Mouse (Mus musculus) urinary bladder, postnatal 14 days (tissue): Measurements from ENCODE around the gene Rcc1.
A peak's percentile ranks its signal among the peaks of the same experiment; 100 is the strongest.
"Not testable (repeated sequence)": the region's sequence is repeated elsewhere in the genome, so short reads cannot be mapped to it uniquely, and the experiment has no call there.

Source experiments
- DNase-seq: peaks from one replicate; pipeline ENCODE4 v3.0.0; 2021; ENCODE audit warnings: low spot score

Rcc1 gene

GRCm38 (mm10) chr4:132312627-132313026 is 40.8 kb downstream of the Rcc1 start:
- DNase-seq, result no peak

GRCm38 (mm10) chr4:132311801-132312200 is 41.6 kb downstream of the Rcc1 start:
- no peak for DNase-seq

DNA sequence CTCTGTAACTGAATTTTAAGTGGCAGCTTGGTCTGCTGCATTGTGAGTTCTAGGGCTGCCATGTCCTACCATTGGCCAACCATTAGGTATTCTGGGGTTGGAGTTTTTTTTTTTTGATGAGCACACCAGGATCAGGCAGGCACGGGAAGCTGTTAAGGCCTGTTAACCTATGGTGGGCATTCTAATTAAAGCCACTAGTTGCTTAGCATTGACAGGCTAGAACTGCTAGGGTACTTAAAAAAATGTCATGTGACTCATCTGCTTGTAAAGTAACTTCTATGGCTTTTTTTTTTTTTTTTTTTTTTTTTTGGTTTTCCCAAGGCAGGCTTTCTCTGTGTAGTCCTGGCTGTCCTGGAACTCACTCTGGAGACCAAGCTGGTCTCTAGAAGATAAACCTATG is 42.2 kb downstream of the Rcc1 start:
- DNase-seq, result no peak

DNA sequence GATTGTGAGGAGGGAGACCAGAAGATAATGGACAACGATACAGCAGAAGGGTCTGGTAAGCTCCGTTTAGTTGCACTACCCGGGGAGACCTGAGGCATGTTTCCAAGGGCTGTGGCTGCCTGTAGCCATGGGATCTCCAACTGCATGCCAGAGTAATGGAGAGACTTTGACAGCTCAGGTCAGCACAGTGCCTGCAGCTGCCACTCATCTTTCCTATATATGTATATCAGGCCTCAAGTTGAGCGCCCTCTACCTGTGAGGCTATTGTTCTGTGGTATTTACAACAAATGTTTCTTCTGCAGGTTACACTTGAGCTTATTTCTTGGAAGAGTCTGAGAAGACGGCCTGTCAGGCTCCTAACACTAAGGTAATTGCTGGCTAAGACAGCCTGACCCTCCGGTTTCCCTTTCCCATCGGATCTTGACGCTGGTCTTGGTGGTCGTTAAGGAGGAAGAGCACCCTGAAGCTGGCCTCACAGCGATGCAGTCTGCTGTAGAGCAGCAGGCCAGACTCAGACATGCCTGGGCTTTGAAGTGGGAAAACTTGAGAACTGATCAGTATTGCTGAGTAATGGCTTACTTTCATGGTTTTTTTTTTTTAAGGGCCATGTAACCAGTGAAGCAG is 43.4 kb downstream of the Rcc1 start:
- peak; percentile 63 for DNase-seq

GRCm38 (mm10) chr4:132309140-132309848 is 44.1 kb downstream of the Rcc1 start:
- no peak for DNase-seq

GRCm38 (mm10) chr4:132308437-132309139 is 44.8 kb downstream of the Rcc1 start:
- DNase-seq, result peak; percentile 91

- no peak for DNase-seq
These were observed 47.4 kb downstream of the Rcc1 start for GRCm38 (mm10) chr4:132306004-132306403.

GRCm38 (mm10) chr4:132305276-132305675 is 48.1 kb downstream of the Rcc1 start:
- no peak for DNase-seq

DNA sequence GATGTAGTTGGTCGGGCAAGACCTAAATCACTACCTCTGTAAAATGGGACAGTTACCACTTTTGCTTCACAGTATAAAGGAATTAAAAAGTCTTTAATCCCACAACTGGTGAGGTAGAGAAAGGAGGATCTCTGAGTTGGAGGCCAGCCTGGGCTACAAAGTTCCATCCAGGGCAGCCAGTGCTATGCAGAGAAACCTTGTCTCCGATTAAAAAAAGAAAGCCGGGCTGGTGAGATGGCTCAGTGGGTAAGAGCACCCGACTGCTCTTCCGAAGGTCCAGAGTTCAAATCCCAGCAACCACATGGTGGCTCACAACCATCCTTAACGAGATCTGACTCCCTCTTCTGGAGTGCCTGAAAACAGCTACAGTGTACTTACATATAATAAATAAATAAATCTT is 49.9 kb downstream of the Rcc1 start:
- not testable (repeated sequence) for DNase-seq

- peak; percentile 59 for DNase-seq
These were observed 50.4 kb downstream of the Rcc1 start, which contains the start of gene Rab42 for GRCm38 (mm10) chr4:132302939-132303479. TSS of gene Rab42 (minus strand) at chr4:132303385.

GRCm38 (mm10) chr4:132301965-132302938 is 51.2 kb downstream of the Rcc1 start:
- no peak for DNase-seq

GRCm38 (mm10) chr4:132301486-132301885 is 51.9 kb downstream of the Rcc1 start:
- no peak for DNase-seq

GRCm38 (mm10) chr4:132299849-132300248 is 53.6 kb downstream of the Rcc1 start:
- no peak for DNase-seq

GRCm38 (mm10) chr4:132295696-132296390 is 57.6 kb downstream of the Rcc1 start:
- DNase-seq, result no peak

GRCm38 (mm10) chr4:132293682-132294240 is 59.6 kb downstream of the Rcc1 start:
- no peak for DNase-seq

DNA sequence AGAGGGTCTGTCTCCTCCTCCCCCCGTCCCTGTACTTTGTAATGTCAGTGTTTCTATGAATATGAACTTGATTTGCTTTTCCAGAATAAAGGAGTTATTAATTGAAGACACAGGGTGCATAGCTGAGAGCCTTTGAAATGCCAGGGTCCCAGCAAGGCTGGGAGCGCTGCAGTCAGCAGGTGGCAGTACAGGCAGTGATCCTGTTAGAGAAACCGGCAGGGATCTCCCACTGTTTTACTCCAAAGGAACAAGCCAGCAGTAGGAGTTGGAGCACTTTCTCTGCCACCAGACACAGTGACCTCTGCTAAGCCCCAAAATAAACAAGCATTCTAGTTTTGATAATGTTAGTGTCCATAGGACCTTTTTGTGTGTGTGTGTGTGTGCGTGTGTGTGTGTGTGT is 60.4 kb downstream of the Rcc1 start:
- DNase-seq, result peak; percentile 43

DNA sequence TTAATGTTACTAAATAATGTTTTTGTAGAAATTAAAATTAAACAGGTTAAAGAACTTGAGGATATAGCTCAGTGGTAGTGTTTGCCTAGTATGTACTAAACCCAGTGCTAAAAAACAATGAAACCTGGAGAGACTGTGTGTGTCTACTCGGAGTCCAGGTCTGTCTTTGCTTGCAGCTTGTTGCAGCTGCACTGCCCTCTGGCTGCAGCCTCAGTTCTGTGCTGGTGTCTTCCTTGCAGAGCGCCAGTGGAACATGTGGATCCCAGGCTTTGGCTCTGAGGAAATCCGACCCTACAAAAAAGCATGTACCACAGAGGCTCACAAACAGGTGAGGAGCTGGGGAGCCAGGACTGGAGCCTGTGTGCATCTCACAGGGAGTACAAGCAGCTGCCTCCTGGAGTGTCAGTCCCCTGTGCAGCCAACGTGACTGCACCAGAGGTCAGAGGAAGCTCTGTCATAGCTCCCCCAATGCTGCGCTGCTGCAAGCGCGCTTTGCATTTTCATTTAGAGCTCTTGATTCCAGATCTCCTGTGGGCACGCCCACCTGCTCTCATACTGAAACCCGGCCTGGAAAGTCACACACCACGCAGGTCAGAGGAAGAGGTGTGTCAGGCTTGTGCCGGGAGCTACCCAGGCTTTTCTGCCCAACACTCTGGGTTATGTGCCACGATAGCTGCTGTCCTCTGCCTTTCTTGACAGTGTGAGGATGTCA is 61.6 kb downstream of the Rcc1 start:
- no peak for DNase-seq

- DNase-seq, result no peak
These were observed 62.3 kb downstream of the Rcc1 start for GRCm38 (mm10) chr4:132291056-132291455.

- DNase-seq, result not testable (repeated sequence)
These were observed 64.6 kb downstream of the Rcc1 start for GRCm38 (mm10) chr4:132288840-132289239.
